Mouse (Mus musculus): Measurements from ENCODE around the gene Aldh3a1. TPM values are rescaled to one million over a fixed set of nuclear protein-coding genes. Genes with fewer than 3 reads are reported as not detected.
A peak's percentile ranks its signal among the peaks of the same experiment; 100 is the strongest.
"Not testable (repeated sequence)": the region's sequence is repeated elsewhere in the genome, so short reads cannot be mapped to it uniquely, and the experiment has no call there.

Gene Aldh3a1
- polyA plus RNA-seq, 2 experiments: 0.02 to 0.09 TPM

DNA sequence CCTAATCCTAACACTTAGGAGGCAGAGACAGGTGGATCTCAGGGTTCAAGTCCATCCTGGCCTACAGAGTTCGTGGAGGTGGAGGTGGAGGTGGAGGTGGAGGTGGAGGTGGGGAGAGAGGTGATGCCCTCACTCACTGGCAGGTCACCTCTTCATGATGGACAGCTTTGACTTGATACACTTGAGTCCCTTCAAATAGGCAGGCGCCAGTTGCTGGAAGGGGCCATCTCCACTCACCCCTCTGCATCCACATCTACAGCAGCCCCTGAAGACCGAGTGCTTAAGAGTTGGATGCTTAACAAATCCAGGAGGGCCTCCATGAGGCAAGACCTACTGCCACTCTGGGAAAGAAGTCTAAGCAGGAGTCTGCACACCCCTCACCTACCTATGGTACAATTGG lies 44.0 kb upstream of the Aldh3a1 start:
- Histone ChIP-seq H3K36me3 (replicated peaks; ENCODE audit: control insufficient read depth, insufficient read depth, low read depth) (peaks cover 8% of the 10 kb centered on the region), H3K9me3 (ENCODE audit: control insufficient read depth, low read length) (no peaks in the 10 kb centered on the region), H3K4me2 (ENCODE audit: low read depth) (no peak overlapping the region), H3K4me1 (replicated peaks; ENCODE audit: control insufficient read depth in 2 of 2, insufficient read depth in 2 of 2, low read length in 1 of 2) (no peaks in the 10 kb centered on the region), H3K4me3 (ENCODE audit: insufficient read depth in 1 of 2, low read depth in 2 of 2, low read length in 2 of 2) (no peak overlapping the region), H3K27ac (no peak overlapping the region), H3K9ac (replicated peaks) (no peak overlapping the region), H3K27me3 (ENCODE audit: control insufficient read depth, insufficient read depth, low read length) (no peaks in the 10 kb centered on the region)
- DNase-seq (ENCODE audit: low read depth in 3 of 3, low spot score in 3 of 3) (no peak), ATAC-seq (ENCODE audit: insufficient read depth) (no peak)
- no peak for TF ChIP-seq EP300 (IDR thresholded peaks at IDR 0.05; ENCODE audit: low read depth)
- no peak for TF ChIP-seq CTCF (IDR thresholded peaks at IDR 0.05; ENCODE audit: low read depth)
- WGBS (ENCODE audit: insufficient replicate concordance): 63% methylated on average over 3 of the region's 3 CpGs

DNA sequence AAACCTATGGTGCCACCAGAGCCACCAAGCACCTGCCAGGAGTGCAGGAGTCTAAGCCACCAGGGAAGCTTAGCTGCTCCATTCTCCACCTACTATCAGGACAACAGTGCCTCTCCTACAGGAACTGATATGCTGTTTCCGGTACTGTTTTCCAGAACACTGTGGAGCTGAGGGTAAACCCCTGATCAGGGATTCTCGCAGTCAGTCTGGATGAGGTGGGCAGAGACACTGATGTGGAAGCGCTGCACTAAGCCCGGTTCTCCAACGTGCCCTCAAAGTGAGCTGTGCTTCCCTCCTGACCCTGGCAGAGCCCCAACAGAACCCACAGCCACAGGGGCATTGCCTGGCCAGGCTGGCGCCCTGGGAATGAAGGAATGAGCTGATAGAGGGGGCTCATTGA lies 43.0 kb upstream of the Aldh3a1 start:
- Histone ChIP-seq H3K4me2 (ENCODE audit: low read depth) (no peak overlapping the region), H3K4me3 (ENCODE audit: insufficient read depth in 1 of 2, low read depth in 2 of 2, low read length in 2 of 2) (no peak overlapping the region), H3K27ac (no peak overlapping the region), H3K9ac (replicated peaks) (no peak overlapping the region), H3K9me3 (ENCODE audit: control insufficient read depth, low read length) (no peaks in the 10 kb centered on the region), H3K4me1 (replicated peaks; ENCODE audit: control insufficient read depth in 2 of 2, insufficient read depth in 2 of 2, low read length in 1 of 2) (no peaks in the 10 kb centered on the region; a peak in 1 of 4 replicates), H3K27me3 (ENCODE audit: control insufficient read depth, insufficient read depth, low read length) (no peaks in the 10 kb centered on the region), H3K36me3 (replicated peaks; ENCODE audit: control insufficient read depth, insufficient read depth, low read depth) (peaks cover 3% of the 10 kb centered on the region)
- ATAC-seq (ENCODE audit: insufficient read depth) (no peak), DNase-seq (ENCODE audit: low read depth in 3 of 3, low spot score in 3 of 3) (no peak)
- 76% methylated on average over 6 of the region's 6 CpGs for WGBS (ENCODE audit: insufficient replicate concordance)
- TF ChIP-seq CTCF (IDR thresholded peaks at IDR 0.05; ENCODE audit: low read depth) (no peak), EP300 (IDR thresholded peaks at IDR 0.05; ENCODE audit: low read depth) (no peak)

- WGBS (ENCODE audit: insufficient replicate concordance): 78% methylated on average over 10 of the region's 10 CpGs
- Histone ChIP-seq H3K4me2 (ENCODE audit: low read depth) (no peak overlapping the region), H3K4me3 (ENCODE audit: insufficient read depth in 1 of 2, low read depth in 2 of 2, low read length in 2 of 2) (no peak overlapping the region), H3K27me3 (ENCODE audit: control insufficient read depth, insufficient read depth, low read length) (no peaks in the 10 kb centered on the region), H3K36me3 (replicated peaks; ENCODE audit: control insufficient read depth, insufficient read depth, low read depth) (peaks cover 3% of the 10 kb centered on the region), H3K27ac (no peak overlapping the region), H3K9me3 (ENCODE audit: control insufficient read depth, low read length) (no peaks in the 10 kb centered on the region), H3K9ac (replicated peaks) (no peak overlapping the region), H3K4me1 (replicated peaks; ENCODE audit: control insufficient read depth in 2 of 2, insufficient read depth in 2 of 2, low read length in 1 of 2) (no peaks in the 10 kb centered on the region; a peak in 1 of 4 replicates)
- DNase-seq (ENCODE audit: low read depth in 3 of 3, low spot score in 3 of 3) (no peak), ATAC-seq (ENCODE audit: insufficient read depth) (no peak)
- TF ChIP-seq EP300 (IDR thresholded peaks at IDR 0.05; ENCODE audit: low read depth) (no peak), CTCF (IDR thresholded peaks at IDR 0.05; ENCODE audit: low read depth) (no peak)
Observed at GRCm38 (mm10) chr11:61164881-61165280, 42.5 kb upstream of the Aldh3a1 start.

DNA sequence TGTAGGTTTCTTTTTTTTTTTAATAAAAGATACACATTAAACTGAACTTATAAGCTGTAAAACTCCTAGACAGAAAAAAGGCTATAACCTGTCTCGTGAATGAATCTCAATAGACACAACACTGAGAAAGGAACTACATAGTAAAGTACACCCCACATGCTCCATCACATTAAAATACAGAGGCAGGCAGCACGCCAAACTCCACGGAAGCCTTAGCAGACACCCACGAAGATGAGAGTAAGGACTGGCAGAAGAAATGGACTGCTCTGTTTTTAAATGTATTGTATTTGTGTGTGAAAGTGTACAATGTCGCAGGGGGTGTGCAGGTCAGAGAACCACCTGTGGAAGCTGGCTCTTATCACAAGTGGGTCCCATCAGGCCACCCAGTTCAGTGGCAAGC lies 37.2 kb upstream of the Aldh3a1 start:
- no peak for ATAC-seq (ENCODE audit: insufficient read depth)
- Histone ChIP-seq H3K4me3 (ENCODE audit: insufficient read depth in 1 of 2, low read depth in 2 of 2, low read length in 2 of 2) (no peak overlapping the region), H3K36me3 (replicated peaks; ENCODE audit: control insufficient read depth, insufficient read depth, low read depth) (no peaks in the 10 kb centered on the region; the same call in 1 of the 2 replicates), H3K9me3 (ENCODE audit: control insufficient read depth, low read length) (no peaks in the 10 kb centered on the region), H3K27me3 (ENCODE audit: control insufficient read depth, insufficient read depth, low read length) (no peaks in the 10 kb centered on the region), H3K4me1 (replicated peaks; ENCODE audit: control insufficient read depth in 2 of 2, insufficient read depth in 2 of 2, low read length in 1 of 2) (peaks cover 0 to 4% of the 10 kb centered on the region in 2 experiments; a peak in 2 of 4 replicates), H3K4me2 (ENCODE audit: low read depth) (no peak overlapping the region), H3K27ac (no peak overlapping the region), H3K9ac (replicated peaks) (no peak overlapping the region)
- no peak for DNase-seq (ENCODE audit: low read depth in 3 of 3, low spot score in 3 of 3)
- 66% methylated on average over 5 of the region's 5 CpGs for WGBS (ENCODE audit: insufficient replicate concordance)
- TF ChIP-seq CTCF (IDR thresholded peaks at IDR 0.05; ENCODE audit: low read depth) (no peak), EP300 (IDR thresholded peaks at IDR 0.05; ENCODE audit: low read depth) (no peak)

GRCm38 (mm10) chr11:61173477-61173876 lies 33.9 kb upstream of the Aldh3a1 start:
- H3K9ac ChIP-seq (replicated peaks); DNase-seq (ENCODE audit: low read depth in 3 of 3, low spot score in 3 of 3); H3K27ac ChIP-seq; H3K27me3 ChIP-seq (ENCODE audit: control insufficient read depth, insufficient read depth, low read length); H3K36me3 ChIP-seq (replicated peaks; ENCODE audit: control insufficient read depth, insufficient read depth, low read depth); H3K9me3 ChIP-seq (ENCODE audit: control insufficient read depth, low read length); H3K4me1 ChIP-seq (replicated peaks; ENCODE audit: control insufficient read depth in 2 of 2, insufficient read depth in 2 of 2, low read length in 1 of 2); ATAC-seq (ENCODE audit: insufficient read depth): not testable (repeated sequence)
- peak overlapping the region; percentile 93 for H3K4me2 ChIP-seq (ENCODE audit: low read depth)
- WGBS (ENCODE audit: insufficient replicate concordance): 40% methylated on average over 15 of the region's 15 CpGs
- H3K4me3 ChIP-seq (ENCODE audit: insufficient read depth in 1 of 2, low read depth in 2 of 2, low read length in 2 of 2): peak overlapping the region in 1 of 2 experiments; percentile 66; a peak in 1 of 4 replicates

Data from liver, embryonic 14.5 days (tissue).